Mouse (Mus musculus) megakaryocyte, embryonic 14.5 days (primary cell): ENCODE data around the gene Gm20388.

ENCODE experiments used
- FLI1 ChIP-seq: IDR thresholded peaks from 2 replicates; pipeline ENCODE4 v1.6.1; 2012; ENCODE audit warnings: low read length, inconsistent platforms, mixed read lengths
- GATA1 ChIP-seq: IDR thresholded peaks from 3 replicates; pipeline ENCODE4 v1.6.1; 2012; ENCODE audit warnings: mixed read lengths, low read length, inconsistent platforms, borderline replicate concordance

DNA sequence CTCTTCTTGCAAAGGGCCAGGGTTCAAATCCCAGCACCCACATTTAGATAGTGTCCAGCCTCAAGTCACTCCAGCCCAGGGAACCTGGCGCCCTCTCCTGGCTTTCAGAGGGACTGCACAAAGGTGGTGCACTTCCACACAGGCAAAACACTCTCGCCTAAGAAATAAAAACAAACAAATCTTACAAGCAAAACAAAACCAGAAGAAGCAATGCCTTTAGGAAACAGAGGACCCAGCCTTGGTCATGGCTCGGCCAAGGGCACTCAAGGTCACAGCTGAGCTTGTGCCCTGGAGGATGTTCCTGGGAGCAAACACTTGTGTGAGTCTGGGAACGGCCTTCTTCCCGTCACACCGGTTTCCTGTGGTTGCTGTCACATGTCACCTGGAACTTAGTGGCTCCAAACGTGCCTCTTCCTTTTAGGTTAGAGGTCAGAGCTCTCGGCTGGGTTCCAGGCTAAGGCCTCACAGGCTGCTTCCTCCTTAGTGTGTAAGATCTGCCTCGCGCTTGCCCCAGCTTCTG is 453.0 kb downstream of the Gm20388 start:
- TF ChIP-seq GATA1, result no peak
- TF ChIP-seq FLI1, result no peak
